Mouse (Mus musculus) adrenal gland, postnatal 0 days (tissue): ENCODE results near the gene Syn1. TPM values are rescaled to one million over a fixed set of nuclear protein-coding genes. Genes with fewer than 3 reads are reported as not detected.

Experiments used
- microRNA-seq: library from miRNA; unstranded; fragments of <30 nt; microRNA quantifications from one replicate; pipeline ENCODE4, GENCODE M21; 2016; ENCODE audit warnings: borderline replicate concordance; ENCODE audit not compliant: insufficient number of aligned reads
- polyA plus RNA-seq: library from polyadenylated mRNA; unstranded; fragments of >200 nt; fragmentation: Nextera tagmentation; extraction: Ambion mirVana; gene quantifications from 2 replicates; pipeline ENCODE4 v1.2.1, GENCODE M21; 2015

The Syn1 gene
- 10.5 and 32.6 TPM in 2 replicates for polyA plus RNA-seq

GRCm38 (mm10) chrX:20920844-20921364 lies at the start of gene Syn1:
Gene Syn1 (minus strand): TSS chrX:20921004.

GRCm38 (mm10) chrX:20961477-20962378 lies 40.9 kb upstream of the Syn1 start, which contains the start of gene Uxt:
Gene Uxt (minus strand): TSS chrX:20962017.

GRCm38 (mm10) chrX:20950191-20950880 lies 29.5 kb upstream of the Syn1 start, which contains the start of gene Elk1:
Gene Elk1 (minus strand): TSS chrX:20950608.

GRCm38 (mm10) chrX:20931364-20931763 lies 10.6 kb upstream of the Syn1 start, which contains the start of gene Cfp:
Gene Cfp (minus strand): TSS chrX:20931555.

GRCm38 (mm10) chrX:20869962-20870513 lies 50.8 kb downstream of the Syn1 start, which contains the start of gene Timp1:
Gene Timp1 (plus strand): TSS chrX:20870166.

Small RNAs within 50 kb of the gene (microRNA-seq; reads per million reads assigned to microRNA genes)
- gene Gm24824 (not detected), gene Mir5617 (not detected)

Other genes starting within 250 kb of the Syn1 start
- gene Cdk16, start 233.1 kb downstream of the Syn1 start, polyA plus RNA-seq, result 79.5 and 107 TPM in 2 replicates
- gene Usp11, start 217.1 kb downstream of the Syn1 start, polyA plus RNA-seq, result 21.9 and 23.3 TPM in 2 replicates
- gene Araf, start 123.2 kb downstream of the Syn1 start, polyA plus RNA-seq, result 100 and 134 TPM in 2 replicates
- 51.9 and 61.8 TPM in 2 replicates for gene Timp1, start 50.8 kb downstream of the Syn1 start, polyA plus RNA-seq
- 18.0 and 19.7 TPM in 2 replicates for gene Cfp, start 10.6 kb upstream of the Syn1 start, polyA plus RNA-seq
- gene Elk1, start 29.6 kb upstream of the Syn1 start, polyA plus RNA-seq, result 8.5 and 9.2 TPM in 2 replicates
- 92.3 and 95.6 TPM in 2 replicates for gene Uxt, start 41.0 kb upstream of the Syn1 start, polyA plus RNA-seq
- 6.3 and 6.4 TPM in 2 replicates for gene Zfp182, start 141.3 kb upstream of the Syn1 start, polyA plus RNA-seq
- not detected in 2 replicates for gene Spaca5, start 147.4 kb upstream of the Syn1 start, polyA plus RNA-seq
- 1.8 and 3.3 TPM in 2 replicates for gene Zfp300, start 168.5 kb upstream of the Syn1 start, polyA plus RNA-seq
- gene Ssxa1, start 194.8 kb upstream of the Syn1 start, polyA plus RNA-seq, result not detected in 2 replicates